Mouse (Mus musculus): ENCODE results near the gene Washc4. TPM values are rescaled to one million over a fixed set of nuclear protein-coding genes. Genes with fewer than 3 reads are reported as not detected.

Gene Washc4
- polyA plus RNA-seq (2012; fragmentation: generic; extraction: Trizol), result 4.5 TPM
- long read RNA-seq, experiment 1, partial matches to known transcripts, result 11 of 12 reads
- long read RNA-seq, experiment 1, other reads (novel, unspliced or antisense), result 1 of 12 reads
- long read RNA-seq, experiment 2, full-length matches to known transcripts, result 20 of 324 reads
- long read RNA-seq, experiment 2, partial matches to known transcripts, result 257 of 324 reads
- long read RNA-seq, experiment 2, other reads (novel, unspliced or antisense), result 47 of 324 reads

- Histone ChIP-seq H3K79me3 (ENCODE audit: low read depth) (peaks cover 39% of the 10 kb centered on the region), H3K36me3 (ENCODE audit: control insufficient read depth, insufficient read depth) (peaks cover 21% of the 10 kb centered on the region), H3K4me3 (ENCODE audit: insufficient read depth, poor library complexity, severe bottlenecking) (peak within 1 kb of the TSS; percentile 65), H3K79me2 (ENCODE audit: control insufficient read depth, insufficient read depth) (peaks cover 49% of the 10 kb centered on the region), H3ac (ENCODE audit: control insufficient read depth, insufficient read length, low read depth) (peak within 1 kb of the TSS; percentile 87), H3K27me3 (ENCODE audit: control insufficient read depth, insufficient read depth, insufficient read length) (no peaks in the 10 kb centered on the region)
- TF ChIP-seq CTCF (IDR thresholded peaks at IDR 0.05; ENCODE audit: control insufficient read depth, insufficient read depth, insufficient read length), result no peak
- no peak for TF ChIP-seq MYOD1 (IDR thresholded peaks at IDR 0.05; ENCODE audit: control insufficient read depth, insufficient read length, low read depth)
- TF ChIP-seq CEBPB (IDR thresholded peaks at IDR 0.05; ENCODE audit: low read depth), result no peak
- TF ChIP-seq MYOG (IDR thresholded peaks at IDR 0.05; ENCODE audit: control insufficient read depth, extremely low read depth, insufficient read length), result no peak
- peak; percentile 80 for TF ChIP-seq MAX (IDR thresholded peaks at IDR 0.05)
- TF ChIP-seq USF1 (IDR thresholded peaks at IDR 0.05; ENCODE audit: low read depth), result peak; percentile 90
- no peak for TF ChIP-seq FOSL1 (IDR thresholded peaks at IDR 0.05; ENCODE audit: insufficient read depth, low read length, poor library complexity, severe bottlenecking)
Measured at GRCm38 (mm10) chr10:83543439-83544102, at the start of gene Washc4. Gene Washc4 (plus strand): TSS chr10:83543752.

GRCm38 (mm10) chr10:83497321-83497720 is 46.2 kb upstream of the Washc4 start:
- H3K27me3 ChIP-seq (ENCODE audit: control insufficient read depth, insufficient read depth, insufficient read length), result no peaks in the 10 kb centered on the region

GRCm38 (mm10) chr10:83508962-83509660 is 34.4 kb upstream of the Washc4 start:
- Histone ChIP-seq H3K79me3 (ENCODE audit: low read depth) (no peaks in the 10 kb centered on the region), H3K36me3 (ENCODE audit: control insufficient read depth, insufficient read depth) (peaks cover 3% of the 10 kb centered on the region), H3ac (ENCODE audit: control insufficient read depth, insufficient read length, low read depth) (no peak overlapping the region), H3K27me3 (ENCODE audit: control insufficient read depth, insufficient read depth, insufficient read length) (no peaks in the 10 kb centered on the region), H3K79me2 (ENCODE audit: control insufficient read depth, insufficient read depth) (no peaks in the 10 kb centered on the region), H3K4me3 (ENCODE audit: insufficient read depth, poor library complexity, severe bottlenecking) (no peak overlapping the region)
- TF ChIP-seq CTCF (IDR thresholded peaks at IDR 0.05; ENCODE audit: control insufficient read depth, insufficient read depth, insufficient read length) (no peak), MYOG (IDR thresholded peaks at IDR 0.05; ENCODE audit: control insufficient read depth, extremely low read depth, insufficient read length) (no peak), MAX (IDR thresholded peaks at IDR 0.05) (no peak)

More at GRCm38 (mm10) chr10:83497321-83497720, 46.2 kb upstream of the Washc4 start:
- H3K36me3 ChIP-seq (ENCODE audit: control insufficient read depth, insufficient read depth), result peaks cover 8% of the 10 kb centered on the region
- no peaks in the 10 kb centered on the region for H3K79me2 ChIP-seq (ENCODE audit: control insufficient read depth, insufficient read depth)
- no peaks in the 10 kb centered on the region for H3K79me3 ChIP-seq (ENCODE audit: low read depth)
- TF ChIP-seq CTCF (IDR thresholded peaks at IDR 0.05; ENCODE audit: control insufficient read depth, insufficient read depth, insufficient read length) (no peak), CEBPB (IDR thresholded peaks at IDR 0.05; ENCODE audit: low read depth) (no peak), MAX (IDR thresholded peaks at IDR 0.05) (no peak), MYOD1 (IDR thresholded peaks at IDR 0.05; ENCODE audit: control insufficient read depth, insufficient read length, low read depth) (no peak), MYOG (IDR thresholded peaks at IDR 0.05; ENCODE audit: control insufficient read depth, extremely low read depth, insufficient read length) (no peak), FOSL1 (IDR thresholded peaks at IDR 0.05; ENCODE audit: insufficient read depth, low read length, poor library complexity, severe bottlenecking) (no peak), USF1 (IDR thresholded peaks at IDR 0.05; ENCODE audit: low read depth) (no peak)
- no peak overlapping the region for H3ac ChIP-seq (ENCODE audit: control insufficient read depth, insufficient read length, low read depth)
- no peak overlapping the region for H3K4me3 ChIP-seq (ENCODE audit: insufficient read depth, poor library complexity, severe bottlenecking)

- Histone ChIP-seq H3ac (ENCODE audit: control insufficient read depth, insufficient read length, low read depth) (no peak overlapping the region), H3K79me2 (ENCODE audit: control insufficient read depth, insufficient read depth) (no peaks in the 10 kb centered on the region), H3K27me3 (ENCODE audit: control insufficient read depth, insufficient read depth, insufficient read length) (no peaks in the 10 kb centered on the region), H3K36me3 (ENCODE audit: control insufficient read depth, insufficient read depth) (peaks cover 3% of the 10 kb centered on the region), H3K79me3 (ENCODE audit: low read depth) (no peaks in the 10 kb centered on the region), H3K4me3 (ENCODE audit: insufficient read depth, poor library complexity, severe bottlenecking) (no peak overlapping the region)
- TF ChIP-seq MYOG (IDR thresholded peaks at IDR 0.05; ENCODE audit: control insufficient read depth, extremely low read depth, insufficient read length), result no peak
- TF ChIP-seq CTCF (IDR thresholded peaks at IDR 0.05; ENCODE audit: control insufficient read depth, insufficient read depth, insufficient read length), result no peak
- TF ChIP-seq CEBPB (IDR thresholded peaks at IDR 0.05; ENCODE audit: low read depth), result no peak
- no peak for TF ChIP-seq FOSL1 (IDR thresholded peaks at IDR 0.05; ENCODE audit: insufficient read depth, low read length, poor library complexity, severe bottlenecking)
- no peak for TF ChIP-seq MAX (IDR thresholded peaks at IDR 0.05)
- TF ChIP-seq MYOD1 (IDR thresholded peaks at IDR 0.05; ENCODE audit: control insufficient read depth, insufficient read length, low read depth), result no peak
Measured at GRCm38 (mm10) chr10:83511304-83511703, 32.2 kb upstream of the Washc4 start.

GRCm38 (mm10) chr10:83513736-83514135 is 29.8 kb upstream of the Washc4 start:
- no peaks in the 10 kb centered on the region for H3K36me3 ChIP-seq (ENCODE audit: control insufficient read depth, insufficient read depth)
- H3ac ChIP-seq (ENCODE audit: control insufficient read depth, insufficient read length, low read depth), result no peak overlapping the region
- no peak for TF ChIP-seq CTCF (IDR thresholded peaks at IDR 0.05; ENCODE audit: control insufficient read depth, insufficient read depth, insufficient read length)
- no peak for TF ChIP-seq MYOD1 (IDR thresholded peaks at IDR 0.05; ENCODE audit: control insufficient read depth, insufficient read length, low read depth)
- no peak for TF ChIP-seq FOSL1 (IDR thresholded peaks at IDR 0.05; ENCODE audit: insufficient read depth, low read length, poor library complexity, severe bottlenecking)
- TF ChIP-seq MAX (IDR thresholded peaks at IDR 0.05), result no peak
- TF ChIP-seq MYOG (IDR thresholded peaks at IDR 0.05; ENCODE audit: control insufficient read depth, extremely low read depth, insufficient read length), result no peak
- no peak for TF ChIP-seq CEBPB (IDR thresholded peaks at IDR 0.05; ENCODE audit: low read depth)
- no peak for TF ChIP-seq USF1 (IDR thresholded peaks at IDR 0.05; ENCODE audit: low read depth)

More at GRCm38 (mm10) chr10:83513736-83514135, 29.8 kb upstream of the Washc4 start:
- H3K79me3 ChIP-seq (ENCODE audit: low read depth), result no peaks in the 10 kb centered on the region
- H3K4me3 ChIP-seq (ENCODE audit: insufficient read depth, poor library complexity, severe bottlenecking), result no peak overlapping the region
- no peaks in the 10 kb centered on the region for H3K79me2 ChIP-seq (ENCODE audit: control insufficient read depth, insufficient read depth)
- H3K27me3 ChIP-seq (ENCODE audit: control insufficient read depth, insufficient read depth, insufficient read length), result no peaks in the 10 kb centered on the region
